Mouse (Mus musculus) bone marrow, adult 2 months (tissue): ENCODE results near the gene Elobl.

Experiments used
- CTCF ChIP-seq: fragments of 200-500 bp; IDR thresholded peaks from 2 replicates; pipeline ENCODE4 v1.5.1; 2011; ENCODE audit warnings: low read length, control low read depth; ENCODE audit not compliant: control insufficient read depth, insufficient read depth
- POLR2A ChIP-seq: fragments of 200-500 bp; IDR thresholded peaks from 2 replicates; pipeline ENCODE4 v1.6.1; 2011; ENCODE audit warnings: low read depth, mild to moderate bottlenecking, control low read depth, low read length, borderline replicate concordance; ENCODE audit not compliant: control insufficient read depth

DNA sequence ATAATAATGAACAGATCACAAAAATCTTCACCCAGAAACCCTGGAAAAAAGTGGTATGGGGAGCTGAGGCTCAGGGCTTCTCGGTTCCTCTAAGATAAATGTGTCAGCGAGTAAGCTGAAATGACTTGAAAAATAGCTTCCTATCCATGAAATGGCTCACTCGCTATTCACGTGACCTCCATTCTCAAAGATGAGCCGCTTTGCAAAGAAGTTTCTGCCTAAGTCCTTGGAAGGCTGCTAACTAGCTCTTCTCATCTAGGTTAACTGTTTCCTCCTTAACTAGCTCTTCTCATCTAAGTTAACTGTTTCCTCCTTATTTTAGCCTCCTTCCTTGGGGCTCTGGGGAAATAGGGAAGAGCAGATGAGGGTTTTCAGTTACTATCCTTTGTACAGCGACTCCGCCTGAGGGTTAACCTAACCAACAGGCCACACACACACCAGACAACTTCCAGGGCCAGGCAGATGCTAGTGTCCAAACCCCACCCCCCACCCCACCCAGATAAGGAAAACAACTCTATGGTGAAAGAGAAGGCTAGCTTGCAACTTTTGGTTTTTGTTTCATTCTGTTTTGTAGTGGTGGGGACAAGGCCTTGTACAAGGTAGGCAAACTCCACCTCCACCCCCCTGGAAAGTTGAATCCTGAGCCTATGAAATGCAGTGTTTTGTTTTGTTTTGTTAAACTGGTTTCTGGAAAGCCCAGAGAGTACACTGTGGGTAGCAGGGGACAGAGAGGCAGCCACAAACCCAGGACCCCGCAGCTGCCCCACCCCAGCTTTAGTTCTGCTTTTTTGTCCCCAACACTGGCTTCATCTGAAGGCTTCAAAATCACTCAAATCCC is 16.7 kb downstream of the Elobl start:
- TF ChIP-seq POLR2A (no peak), CTCF (no peak)
